Mouse (Mus musculus): ENCODE measurements around the gene Gm9817.

- TF ChIP-seq CTCF (IDR thresholded peaks at IDR 0.05; ENCODE audit: control insufficient read depth, insufficient read depth, insufficient replicate concordance, low read depth, low read length) = no peak
- no peak for TF ChIP-seq POLR2A (IDR thresholded peaks at IDR 0.05; ENCODE audit: control insufficient read depth, low read depth, low read length)
Measured at GRCm38 (mm10) chr13:45080771-45081170, 2.3 kb downstream of the Gm9817 start.

All from testis, adult 2 months (tissue).